Mouse (Mus musculus) embryo, embryonic 11 days (tissue): ENCODE results near the gene Adipor2.

Source experiments
- DNase-seq: peaks from one replicate; pipeline ENCODE4 v3.0.0-alpha.2; 2015

The Adipor2 gene

DNA sequence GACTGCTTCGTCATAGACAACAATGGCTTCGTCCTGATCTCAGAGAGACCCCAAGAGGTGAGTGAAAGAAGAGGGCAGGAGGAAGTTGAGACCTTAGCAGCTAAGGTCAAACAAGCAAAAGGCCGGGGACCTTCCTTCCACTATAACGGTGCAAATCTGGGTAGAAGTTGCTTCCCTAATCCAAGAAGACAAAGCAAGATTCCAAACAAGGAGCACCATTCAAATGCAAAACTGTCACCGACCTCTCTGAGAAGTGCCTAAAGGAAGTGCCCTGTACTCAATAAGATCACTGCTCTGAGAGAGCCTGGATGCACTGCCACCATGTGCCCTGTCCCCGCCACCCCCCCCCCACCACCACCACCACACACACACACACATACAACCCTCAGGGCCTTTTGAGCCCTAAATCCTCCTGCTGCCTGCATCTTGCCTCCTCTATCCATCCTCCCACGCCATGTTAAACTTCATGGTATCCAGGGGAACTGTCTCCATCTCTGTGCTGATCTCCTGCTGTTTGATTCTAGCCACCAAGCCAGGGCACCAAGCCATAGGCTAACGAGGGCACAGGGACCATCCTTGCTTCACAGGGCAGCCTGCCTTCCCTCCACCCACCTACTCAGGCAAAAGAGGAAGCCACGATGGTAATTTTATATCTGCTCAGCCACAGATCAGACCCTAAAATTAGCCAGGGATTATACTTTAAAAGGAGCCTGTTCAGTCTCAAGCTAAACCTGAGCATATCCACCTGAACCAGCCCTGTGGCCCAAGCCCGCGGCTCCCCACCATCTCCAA is 79.2 kb downstream of the Adipor2 start:
- DNase-seq, result no peak

DNA sequence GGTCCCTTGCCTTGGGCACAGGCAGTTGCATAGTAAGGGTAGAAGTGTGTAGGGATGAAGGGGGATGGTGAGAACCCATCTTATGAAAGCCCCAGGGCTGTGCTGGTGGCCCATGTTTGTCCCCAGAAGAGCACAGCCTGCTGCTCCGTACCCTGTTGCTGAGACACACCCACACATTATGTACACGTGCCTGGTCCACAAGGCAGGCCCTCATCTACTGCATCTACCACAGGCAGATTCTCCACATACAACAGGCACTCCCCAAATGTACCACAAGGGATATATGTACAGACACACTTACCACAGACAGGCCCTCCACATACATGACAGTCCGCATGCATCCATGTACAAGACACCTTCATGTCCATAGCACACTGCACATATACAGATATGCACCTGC is 80.2 kb downstream of the Adipor2 start:
- no peak for DNase-seq

DNA sequence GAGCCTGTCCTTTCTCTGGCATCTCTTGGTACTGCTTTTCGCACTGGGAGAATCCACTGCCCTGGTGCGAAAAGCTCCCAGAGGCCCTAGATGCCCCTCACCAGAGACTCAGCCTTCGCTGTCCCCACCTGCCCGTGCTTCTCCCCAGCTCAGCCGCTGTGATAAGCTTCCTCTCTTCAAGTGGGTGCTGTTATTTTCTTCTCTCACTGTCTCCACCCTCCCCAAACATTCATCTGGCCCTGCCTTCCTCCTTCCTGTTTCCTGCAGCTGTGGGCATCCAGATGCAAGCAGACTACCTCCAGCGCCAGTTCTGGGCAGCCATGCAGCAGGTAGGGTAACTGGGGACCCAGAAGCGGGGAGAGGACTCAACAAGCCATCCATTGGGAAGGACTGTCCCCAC is 81.4 kb downstream of the Adipor2 start:
- DNase-seq, result no peak

DNA sequence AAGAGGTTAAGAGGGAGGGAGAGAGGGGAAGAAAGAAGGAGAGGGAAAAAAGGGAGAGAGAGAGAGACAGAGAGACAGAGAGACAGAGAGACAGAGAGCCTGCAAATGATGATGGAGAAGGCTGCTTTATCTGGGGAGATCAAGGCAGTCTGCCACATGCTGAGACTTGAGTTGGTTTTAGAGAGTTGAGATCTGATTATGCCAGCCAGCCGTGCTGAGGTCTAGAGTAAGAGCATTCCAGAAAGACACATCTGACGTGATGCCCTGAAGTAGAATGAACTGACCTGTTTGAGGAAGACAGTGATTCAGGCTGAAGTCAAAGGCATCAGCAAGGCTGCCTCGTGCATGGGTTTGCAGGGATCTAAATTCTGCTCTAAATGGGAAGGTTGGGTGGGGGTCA is 83.7 kb downstream of the Adipor2 start:
- no peak for DNase-seq

DNA sequence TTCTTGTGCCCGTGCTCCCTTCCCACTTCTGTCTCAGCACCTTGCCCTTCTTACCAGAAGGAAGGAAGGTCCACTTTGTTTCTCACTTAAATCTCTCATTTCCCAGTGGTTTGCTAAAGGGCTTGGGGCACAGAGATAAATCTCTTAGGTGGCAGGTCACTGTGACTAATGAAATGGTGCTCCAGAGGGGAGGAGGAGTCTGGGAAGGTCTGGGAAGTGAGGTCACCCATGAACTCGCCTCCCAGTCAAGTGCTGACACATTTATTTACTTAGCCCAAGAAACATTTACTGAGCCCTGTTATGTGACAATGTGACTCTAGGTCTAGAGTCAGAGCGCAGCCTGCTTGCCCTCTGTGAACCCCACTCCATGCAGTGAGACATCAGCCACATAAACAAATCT is 84.3 kb downstream of the Adipor2 start:
- peak; percentile 48 for DNase-seq

DNA sequence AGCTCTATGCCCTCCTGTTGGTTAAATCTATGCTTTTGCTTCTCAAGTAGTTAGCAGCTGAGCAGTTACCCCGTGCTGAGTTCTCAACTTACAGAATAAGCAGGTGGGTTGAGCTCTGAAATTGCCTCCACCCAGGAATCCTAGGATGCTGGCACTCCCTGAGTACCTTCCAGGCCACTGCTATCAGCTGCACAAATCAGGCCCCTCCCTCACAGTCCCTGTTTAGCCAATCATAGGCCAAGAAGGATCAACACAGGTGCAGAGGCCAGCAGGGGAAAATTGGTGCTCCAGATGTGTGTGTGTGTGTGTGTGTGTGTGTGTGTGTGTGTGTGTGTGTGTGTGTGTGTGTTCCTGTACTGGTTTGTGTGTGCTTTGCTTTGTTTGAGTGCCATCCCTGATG is 85.4 kb downstream of the Adipor2 start:
- no peak for DNase-seq

DNA sequence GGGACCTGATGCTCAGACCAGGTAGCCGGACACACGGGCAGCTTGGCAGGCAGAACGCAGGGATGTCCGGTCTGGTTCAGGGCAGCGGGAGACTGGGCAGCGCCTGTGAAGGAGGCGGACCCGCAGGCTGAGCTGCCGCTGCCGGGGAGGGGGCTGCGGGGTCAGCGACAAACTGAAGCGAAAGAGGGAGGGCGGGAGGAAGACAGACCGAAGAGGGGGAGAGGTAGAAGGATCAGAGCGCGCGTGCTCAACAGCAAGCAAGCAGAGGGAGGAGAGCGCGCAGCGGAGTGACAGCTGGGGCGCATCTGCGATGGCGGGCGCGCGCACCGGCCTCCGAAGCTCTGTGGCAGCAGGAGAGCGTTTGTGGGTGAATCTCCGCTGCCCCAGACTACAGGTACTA is 87.0 kb downstream of the Adipor2 start, which contains the start of gene Lrtm2:
Gene Lrtm2, minus strand, starts transcription at position 261 of the 400 bp plus-strand sequence.
- DNase-seq, result peak; percentile 64

DNA sequence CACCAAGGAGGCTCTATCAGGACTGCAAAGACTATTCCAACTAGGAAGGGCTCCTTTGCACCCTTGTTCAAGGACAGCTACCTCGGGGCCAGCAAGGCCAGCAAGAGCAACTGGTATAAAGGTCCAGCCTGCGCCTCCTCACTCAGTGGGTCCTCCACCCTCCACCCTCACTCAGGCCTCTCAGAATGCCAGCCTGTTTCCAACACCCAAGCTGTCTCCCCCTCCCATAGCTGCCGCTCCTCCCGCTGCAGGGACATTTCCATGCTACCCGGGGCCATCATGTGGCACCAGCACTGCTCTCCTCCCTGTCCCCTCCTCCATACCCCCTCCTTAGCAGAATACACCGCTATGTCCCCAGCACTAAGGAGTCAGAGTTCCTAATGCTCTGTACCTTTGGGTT is 87.6 kb downstream of the Adipor2 start:
- DNase-seq, result no peak

DNA sequence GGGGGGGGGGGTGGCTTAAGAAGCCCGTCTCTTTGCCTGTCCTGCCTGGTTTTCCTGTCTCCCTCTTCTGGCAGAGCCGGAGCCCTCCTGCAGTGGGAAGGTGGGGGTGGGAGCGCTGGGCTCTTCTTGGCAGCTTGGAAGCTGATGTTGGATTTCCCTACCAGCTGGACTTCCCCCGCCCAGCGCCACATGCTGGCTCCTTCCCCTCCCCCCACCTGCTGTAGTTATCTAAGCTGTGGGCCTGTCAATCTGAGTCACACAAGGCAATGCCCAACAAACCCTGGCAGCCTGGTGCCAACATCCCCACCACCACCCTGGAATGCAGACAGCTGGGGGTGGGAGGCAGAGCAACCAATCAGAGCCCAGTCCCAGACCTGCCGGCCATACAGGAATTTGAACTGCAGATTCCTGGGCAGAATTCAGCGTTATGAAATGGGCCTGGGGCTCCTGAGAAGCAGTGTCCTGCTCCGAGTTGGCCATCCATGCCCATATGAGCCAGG is 88.2 kb downstream of the Adipor2 start:
- DNase-seq, result peak; percentile 61

DNA sequence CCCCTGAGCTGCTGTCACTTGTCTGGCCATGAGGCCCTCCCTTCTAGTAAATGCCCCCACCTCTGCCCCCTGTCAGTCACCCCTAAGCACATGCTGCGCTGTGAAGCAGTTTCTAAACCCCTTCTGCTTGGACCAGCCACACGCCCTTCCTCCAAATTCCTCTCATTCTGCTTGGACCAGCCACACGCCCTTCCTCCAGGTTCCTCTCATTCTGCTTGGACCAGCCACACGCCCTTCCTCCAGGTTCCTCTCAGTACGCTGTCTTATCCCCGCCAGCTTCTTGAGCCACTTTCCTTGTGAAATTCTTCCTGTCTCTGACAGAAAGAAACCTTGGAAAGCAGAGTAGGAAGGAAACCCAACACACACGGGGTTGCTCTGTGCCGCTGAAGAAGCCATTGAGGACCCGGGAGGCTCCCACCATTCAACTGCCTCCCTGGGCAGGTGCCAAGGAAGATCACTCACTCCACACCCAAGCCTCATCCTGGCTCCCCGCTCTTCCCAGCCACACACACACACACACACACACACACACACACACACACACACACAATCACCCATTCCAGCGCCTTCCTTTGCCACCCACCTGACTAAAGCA is 88.9 kb downstream of the Adipor2 start:
- no peak for DNase-seq

DNA sequence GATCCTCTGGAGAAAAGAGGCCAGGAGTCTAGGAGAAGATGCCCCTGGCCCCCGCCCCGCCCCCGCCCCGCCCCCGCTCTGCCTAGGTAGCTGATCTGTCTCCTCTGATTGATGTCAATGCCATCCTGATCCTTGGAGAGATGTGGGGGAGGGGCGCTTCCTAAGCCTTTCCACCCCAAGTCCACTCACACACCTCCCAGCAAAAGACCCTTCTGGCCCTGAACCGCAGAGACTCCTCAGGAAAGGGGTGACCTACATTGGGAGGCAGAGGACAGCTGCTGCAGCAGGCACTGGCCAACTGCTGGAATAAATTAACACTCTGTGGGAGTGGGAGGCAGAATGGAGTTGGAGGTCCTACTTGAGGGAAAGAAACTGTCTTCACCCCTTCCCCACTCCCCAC is 91.0 kb downstream of the Adipor2 start:
- no peak for DNase-seq

DNA sequence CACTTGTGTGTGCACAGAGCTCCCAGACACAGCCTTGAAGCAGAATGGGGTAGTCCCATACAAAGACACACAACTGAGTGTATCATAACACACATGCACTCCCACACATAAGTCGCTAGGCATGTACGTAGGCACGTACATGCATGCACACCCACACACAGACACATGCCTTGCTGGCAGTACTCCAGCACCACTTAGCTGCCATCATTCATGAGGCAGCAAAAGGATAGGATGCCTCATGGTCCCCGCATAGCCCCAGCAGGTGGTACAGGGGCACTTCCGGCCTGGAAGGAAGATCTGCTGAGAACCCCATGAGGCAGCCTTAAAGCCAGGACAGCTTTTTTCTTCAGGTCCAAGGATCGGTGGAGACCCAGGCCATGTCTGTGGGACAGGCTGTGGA is 91.5 kb downstream of the Adipor2 start:
- DNase-seq, result no peak

DNA sequence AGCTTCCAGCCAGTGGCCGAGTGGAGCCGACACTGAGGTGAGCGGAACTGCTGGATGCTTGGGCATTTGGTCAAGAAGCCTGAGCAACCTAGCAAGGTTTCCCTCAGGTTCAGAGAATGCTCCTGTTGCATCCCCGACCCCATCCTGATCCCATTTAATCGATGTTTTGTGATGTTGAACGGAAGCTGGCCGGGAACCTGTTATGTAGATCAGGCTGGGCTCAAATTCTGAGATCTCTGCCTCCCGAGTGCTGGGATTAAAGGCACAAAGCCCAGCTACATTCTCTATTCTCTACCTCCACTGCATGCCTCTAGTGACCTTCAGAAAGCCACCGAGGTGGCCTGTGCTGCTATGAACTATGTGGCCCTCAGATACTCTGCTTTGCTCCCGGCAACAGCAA is 92.7 kb downstream of the Adipor2 start:
- no peak for DNase-seq

DNA sequence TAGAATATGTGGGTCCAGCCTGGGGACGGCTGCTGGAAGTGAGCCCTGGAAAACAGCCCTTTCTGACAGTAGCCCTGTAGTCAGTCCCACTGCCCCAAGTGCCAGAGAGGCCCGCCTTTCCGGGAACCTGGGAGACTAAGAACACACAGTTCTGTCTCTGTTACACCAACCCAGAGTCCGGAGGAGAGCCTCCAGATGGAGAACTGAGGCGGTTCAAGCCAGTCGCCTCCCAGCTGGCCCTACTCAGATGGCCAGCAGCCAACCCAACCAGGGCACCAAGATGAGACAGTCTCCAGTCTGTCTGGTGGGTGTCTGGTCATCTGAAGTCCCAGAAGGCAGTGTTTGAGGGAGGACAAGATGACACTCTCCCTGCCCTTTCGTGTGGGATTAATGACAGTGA is 95.8 kb downstream of the Adipor2 start:
- DNase-seq, result no peak

DNA sequence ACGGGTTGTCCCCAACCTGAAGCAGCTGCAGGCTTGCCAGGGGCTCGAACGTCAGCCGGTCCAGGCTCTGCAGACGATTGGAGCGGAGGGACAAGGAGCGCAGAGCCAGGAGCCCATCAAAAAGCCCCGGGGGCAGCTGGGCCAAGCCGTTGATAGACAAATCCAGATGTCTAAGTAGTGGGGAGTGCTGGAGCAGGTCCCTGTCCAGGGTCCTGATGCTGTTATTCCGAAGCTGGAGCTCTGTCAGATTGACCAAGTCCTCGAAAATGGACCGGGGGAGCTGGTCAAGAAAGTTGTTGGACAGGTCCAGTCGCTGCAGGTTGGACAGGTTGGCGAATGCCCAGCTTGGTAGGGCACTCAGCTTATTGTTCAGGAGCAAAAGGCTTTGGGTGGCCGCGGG is 97.0 kb downstream of the Adipor2 start:
- peak; percentile 76 for DNase-seq

DNA sequence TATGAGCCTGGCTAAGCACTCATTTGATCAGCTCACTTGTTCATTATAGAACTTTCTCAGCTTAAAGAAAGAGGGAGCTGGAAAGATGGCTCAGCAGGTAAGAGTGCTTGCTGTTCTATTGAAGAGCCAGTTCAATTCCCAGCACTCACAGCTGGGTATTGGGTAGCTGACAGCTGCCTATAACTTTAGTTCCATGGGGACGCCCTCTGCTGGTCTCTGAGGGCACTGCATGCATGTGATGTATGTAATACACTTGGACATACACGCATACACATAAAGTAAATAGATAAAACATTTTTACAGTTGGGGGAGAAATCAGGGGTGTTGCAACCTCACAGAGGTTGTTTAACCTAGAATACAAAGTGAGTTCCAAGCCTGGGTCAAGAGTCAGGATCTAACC is 98.1 kb downstream of the Adipor2 start:
- DNase-seq, result no peak

DNA sequence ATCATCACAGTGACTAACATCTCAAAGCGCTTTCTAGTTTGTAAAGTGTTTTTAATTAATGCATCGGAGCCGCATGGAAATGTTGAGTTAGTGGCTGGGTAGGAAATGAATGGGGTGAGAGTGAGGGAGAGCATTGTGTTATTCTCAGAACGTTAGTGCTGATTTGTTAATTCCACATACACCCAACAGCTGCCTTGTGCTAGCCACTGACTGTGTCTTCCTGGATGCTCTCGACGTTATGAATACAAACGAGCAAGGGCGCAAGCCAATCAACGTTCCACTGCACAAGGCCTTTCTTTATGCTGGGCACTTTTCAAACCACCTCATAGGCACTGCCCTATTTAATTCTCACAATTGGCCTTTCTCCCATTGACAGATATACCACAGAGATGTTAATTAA is 98.8 kb downstream of the Adipor2 start:
- DNase-seq, result no peak

DNA sequence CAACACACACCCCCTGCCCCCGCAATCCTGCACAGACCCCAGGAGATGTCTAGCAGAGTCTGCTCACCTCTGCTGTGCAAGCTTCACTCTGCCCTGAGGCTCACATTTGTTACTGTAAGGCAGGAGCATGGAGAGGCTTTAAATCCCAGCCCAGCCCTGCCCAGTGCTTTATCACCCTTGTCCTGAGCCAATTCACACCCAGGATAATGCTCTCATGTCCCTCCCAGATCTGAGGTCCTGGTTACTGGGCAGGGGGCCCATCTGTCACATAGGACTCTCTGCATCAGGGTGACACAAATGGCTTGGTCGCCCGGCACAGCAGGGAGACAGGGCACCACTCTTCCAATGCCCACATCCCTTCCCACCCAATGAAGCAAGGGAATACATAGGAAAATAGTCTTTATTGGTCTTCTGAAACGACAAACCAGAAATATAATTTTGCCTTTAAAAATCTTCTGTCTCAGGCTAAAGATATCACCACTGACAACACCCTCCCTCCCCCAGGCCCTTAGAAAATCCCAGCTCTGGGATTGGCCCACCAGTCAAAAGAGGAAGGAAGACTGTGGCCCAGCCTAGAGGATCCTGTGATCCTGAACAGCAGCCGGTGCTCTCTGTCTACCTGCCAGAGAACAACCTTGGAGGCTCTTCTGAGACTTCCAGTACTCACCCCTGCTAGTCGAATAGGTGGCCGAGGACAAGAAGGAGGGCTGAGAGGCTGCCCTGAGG is 102.6 kb downstream of the Adipor2 start:
- no peak for DNase-seq

DNA sequence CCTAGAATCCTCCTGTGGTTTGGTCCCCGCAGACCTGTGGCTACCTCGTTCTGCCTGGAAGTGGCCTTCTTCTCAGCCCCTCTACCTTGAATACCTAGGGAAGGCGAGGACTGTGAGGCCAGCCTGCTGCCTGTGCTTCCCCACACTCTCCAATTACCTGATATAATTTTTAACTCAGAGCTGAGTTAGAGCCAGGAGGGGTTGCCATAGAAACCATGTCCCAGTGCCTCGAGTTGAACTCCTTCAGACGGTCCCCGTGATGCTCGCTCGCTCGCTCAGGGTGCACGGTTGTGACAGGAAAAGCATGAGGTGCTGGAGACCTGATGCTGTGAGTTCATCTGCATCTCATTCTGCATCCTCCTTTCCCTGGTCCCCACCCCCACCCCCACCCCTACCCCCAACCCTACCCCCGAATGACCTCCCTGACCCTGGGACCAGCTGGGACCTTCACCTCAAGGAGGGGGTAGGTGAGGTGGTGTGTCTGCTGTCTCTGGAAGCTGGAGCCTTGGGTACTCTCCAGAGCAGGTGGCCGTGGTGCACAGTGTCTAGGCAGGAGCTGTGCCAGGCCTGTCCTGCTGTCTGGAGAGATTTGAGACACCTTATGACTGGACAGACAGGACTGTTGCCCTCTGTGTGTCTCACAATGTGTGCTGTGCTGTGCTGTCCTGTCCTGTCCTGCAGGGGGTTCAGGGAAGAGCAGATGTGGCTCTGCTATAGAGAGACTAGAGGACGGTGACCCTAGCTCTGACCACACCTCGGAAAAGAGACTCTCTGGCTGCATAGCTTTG is 103.7 kb downstream of the Adipor2 start:
- DNase-seq, result no peak

DNA sequence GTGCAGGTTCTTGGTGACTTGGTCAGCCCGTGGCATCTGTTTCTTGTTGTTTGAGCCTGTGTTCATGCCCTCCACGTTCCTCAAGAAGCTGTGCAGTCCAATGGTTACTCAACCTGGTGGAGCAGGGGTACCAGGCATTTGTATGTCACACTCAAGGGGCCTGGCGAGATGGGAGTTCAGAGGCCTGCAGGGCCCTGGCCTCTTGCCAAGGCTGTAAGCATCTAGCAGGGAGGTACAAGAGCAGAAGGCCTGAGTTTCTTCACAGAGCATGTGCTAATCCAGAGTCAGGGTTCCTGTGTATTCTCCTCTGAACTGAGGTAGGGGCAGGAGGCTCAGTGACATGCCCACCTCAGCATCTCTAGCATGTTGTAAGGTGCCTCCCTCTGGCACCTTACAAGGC is 104.4 kb downstream of the Adipor2 start:
- no peak for DNase-seq

DNA sequence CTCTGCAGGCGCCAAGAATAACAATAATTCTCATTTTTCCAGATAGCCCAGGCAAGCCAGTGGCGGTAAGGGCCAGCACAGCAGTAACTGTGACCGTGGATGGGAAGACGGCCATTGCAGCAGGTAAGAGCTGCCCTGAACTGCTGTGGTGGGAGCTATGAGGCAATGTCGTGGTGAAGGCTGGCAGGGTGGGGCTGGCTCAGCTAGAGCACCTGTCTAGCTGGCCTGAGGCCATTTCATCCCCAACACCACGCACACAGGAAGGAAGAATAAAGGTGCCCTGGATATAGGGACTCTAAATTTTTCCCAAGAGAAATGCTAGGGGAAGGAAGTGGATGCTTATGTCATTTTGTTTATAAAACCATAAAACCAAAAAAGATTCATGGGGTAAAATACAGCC is 105.1 kb downstream of the Adipor2 start:
- no peak for DNase-seq

DNA sequence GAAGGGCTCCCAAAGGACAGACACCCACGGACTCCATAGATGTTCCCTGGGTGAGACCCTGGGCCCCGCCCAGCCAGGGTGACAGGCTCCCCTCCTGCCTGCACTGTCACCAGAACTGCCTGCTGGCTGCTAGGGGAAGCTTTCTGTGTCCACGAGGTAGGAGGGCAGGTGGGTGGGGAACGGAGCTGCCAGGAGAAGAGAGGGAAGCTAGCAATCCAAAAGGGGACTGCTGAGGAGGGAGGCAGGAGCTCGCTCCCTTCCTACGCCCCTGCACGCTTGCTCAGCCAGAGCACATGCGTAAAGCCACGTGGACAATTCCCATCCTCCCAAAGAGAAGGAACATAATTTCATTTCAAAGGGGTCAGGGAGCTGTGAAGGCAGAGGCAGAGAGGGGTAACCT is 107.3 kb downstream of the Adipor2 start:
- no peak for DNase-seq

DNA sequence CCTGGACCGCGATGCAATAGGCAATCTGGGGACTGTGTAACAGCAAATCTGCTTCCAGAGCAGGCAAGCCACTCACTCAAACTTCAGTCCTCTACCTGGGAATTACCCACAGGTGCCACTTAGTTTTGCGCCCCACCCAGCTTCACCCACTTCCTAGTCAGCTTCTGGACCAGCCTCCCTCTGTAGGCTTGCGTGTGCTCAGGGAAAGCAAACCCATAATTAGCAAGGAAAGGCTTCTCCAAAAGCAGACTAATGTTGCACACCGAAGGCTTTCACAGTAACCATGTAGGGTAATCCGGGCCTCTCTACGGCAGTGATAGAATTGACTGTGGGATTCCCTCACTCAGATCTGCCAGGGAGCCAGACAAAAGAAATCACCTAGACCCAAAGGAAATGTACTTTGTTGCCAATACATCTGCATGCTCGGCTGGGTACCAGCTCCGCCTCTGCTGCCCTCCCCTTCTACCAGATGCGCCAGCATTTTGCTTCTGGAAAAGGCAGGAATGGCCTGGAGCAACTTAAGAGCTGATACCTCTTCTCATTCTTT is 109.6 kb downstream of the Adipor2 start:
- DNase-seq, result no peak
